Mouse (Mus musculus): ENCODE results near the gene Ift74. TPM values are rescaled to one million over a fixed set of nuclear protein-coding genes. Genes with fewer than 3 reads are reported as not detected.
A peak's percentile ranks its signal among the peaks of the same experiment; 100 is the strongest.

Ift74 gene
- total and polyA plus RNA-seq, 3 experiments: 10.2 to 12.3 TPM; not detected in 1

- TF ChIP-seq JUND (IDR thresholded peaks at IDR 0.05; ENCODE audit: low read depth, low read length) (no peak), POLR2A (IDR thresholded peaks at IDR 0.05; ENCODE audit: control insufficient read depth in 1 of 2, insufficient read depth in 1 of 2, low read depth in 1 of 2, low read length in 2 of 2, poor library complexity in 1 of 2) (peak in 1 of 2 experiments; percentile 77; a peak in 2 of 4 replicates), GATA1 (IDR thresholded peaks at IDR 0.05; ENCODE audit: low read depth, low read length) (no peak), MYB (IDR thresholded peaks at IDR 0.05; ENCODE audit: low read depth, low read length) (no peak)
Measured at GRCm38 (mm10) chr4:94603031-94603629, 11.2 kb upstream of the Ift74 start, which contains the start of gene Plaa (continued).

- Histone ChIP-seq H3K79me2 (ENCODE audit: control insufficient read depth, insufficient read depth, low read length, poor library complexity) (peaks cover 27% of the 10 kb centered on the region), H3K27ac (ENCODE audit: control insufficient read depth, low read depth, low read length) (peak overlapping the region; percentile 62), H3K9ac (ENCODE audit: control insufficient read depth, low read depth, low read length, poor library complexity, severe bottlenecking) (peak overlapping the region; percentile 88), H3K4me3 (ENCODE audit: control insufficient read depth in 1 of 2, insufficient read depth in 1 of 2, low read depth in 2 of 2, low read length in 2 of 2) (peak overlapping the region; percentile 87 to 97), H3K9me3 (replicated peaks; ENCODE audit: insufficient read depth, low read length) (no peaks in the 10 kb centered on the region), H3K27me3 (ENCODE audit: control insufficient read depth in 1 of 2, insufficient read depth in 2 of 2, low read length in 2 of 2) (no peaks in the 10 kb centered on the region), H3K4me1 (ENCODE audit: control insufficient read depth in 1 of 2, insufficient read depth in 2 of 2, low read length in 2 of 2) (peaks cover 4 to 10% of the 10 kb centered on the region in 2 experiments), H3K36me3 (ENCODE audit: control insufficient read depth in 1 of 2, insufficient read depth in 2 of 2, low read length in 2 of 2) (peaks cover 0 to 21% of the 10 kb centered on the region in 2 experiments; a peak in 3 of 4 replicates)
- DNase-seq (ENCODE audit: low read depth, low spot score): peak; percentile 54
- TF ChIP-seq CTCF (IDR thresholded peaks at IDR 0.05 in 2 of 3, conservative IDR thresholded peaks at IDR 0.05 in 1 of 3; ENCODE audit: control insufficient read depth in 1 of 3, insufficient read depth in 1 of 3, low read depth in 2 of 3, low read length in 3 of 3, poor library complexity in 1 of 3, severe bottlenecking in 1 of 3) (no peak), MAX (IDR thresholded peaks at IDR 0.05; ENCODE audit: low read length) (0 out of 2 replicates have a peak, but pooled peaks have one; percentile 18), MYB (IDR thresholded peaks at IDR 0.05; ENCODE audit: low read depth, low read length) (no peak), JUND (IDR thresholded peaks at IDR 0.05; ENCODE audit: low read depth, low read length) (0 out of 2 replicates have a peak, but pooled peaks have one; percentile 34), POLR2A (IDR thresholded peaks at IDR 0.05; ENCODE audit: control insufficient read depth in 1 of 2, insufficient read depth in 1 of 2, low read depth in 1 of 2, low read length in 2 of 2, poor library complexity in 1 of 2) (no peak), HCFC1 (IDR thresholded peaks at IDR 0.05; ENCODE audit: low read depth, low read length) (no peak), ETS1 (IDR thresholded peaks at IDR 0.05; ENCODE audit: low read depth, low read length) (peak; percentile 32; the same call in 1 of the 2 replicates), RCOR1 (IDR thresholded peaks at IDR 0.05; ENCODE audit: low read depth, low read length) (0 out of 2 replicates have a peak, but pooled peaks have one; percentile 12), EP300 (IDR thresholded peaks at IDR 0.05; ENCODE audit: low read depth in 1 of 2, low read length in 2 of 2) (peak; percentile 50 to 63; a peak in 3 of 4 replicates), KAT2A (conservative IDR thresholded peaks at IDR 0.05; ENCODE audit: low read depth, low read length) (no peak), ZMIZ1 (IDR thresholded peaks at IDR 0.05; ENCODE audit: low read depth, low read length) (no peak), CHD1 (IDR thresholded peaks at IDR 0.05; ENCODE audit: low read depth, low read length) (peak; percentile 52; the same call in 1 of the 2 replicates), GATA1 (IDR thresholded peaks at IDR 0.05; ENCODE audit: low read depth, low read length) (peak; percentile 9; the same call in 1 of the 2 replicates), CHD2 (IDR thresholded peaks at IDR 0.05; ENCODE audit: low read length) (no peak), BHLHE40 (IDR thresholded peaks at IDR 0.05; ENCODE audit: borderline replicate concordance, low read depth, low read length) (no peak), ELF1 (IDR thresholded peaks at IDR 0.05; ENCODE audit: low read depth, low read length) (no peak), USF1 (IDR thresholded peaks at IDR 0.05; ENCODE audit: low read depth, low read length) (no peak), NELFE (IDR thresholded peaks at IDR 0.05; ENCODE audit: low read depth, low read length) (no peak; the same call in none of the 2 replicates), MXI1 (IDR thresholded peaks at IDR 0.05; ENCODE audit: low read depth, low read length) (peak; percentile 63), TBP (IDR thresholded peaks at IDR 0.05; ENCODE audit: low read depth, low read length) (no peak), UBTF (IDR thresholded peaks at IDR 0.05; ENCODE audit: borderline replicate concordance, insufficient read depth, low read depth, low read length) (no peak), SMC3 (IDR thresholded peaks at IDR 0.05; ENCODE audit: low read depth, low read length) (no peak), TAL1 (IDR thresholded peaks at IDR 0.05; ENCODE audit: low read length) (peak; percentile 50), ZC3H11A (IDR thresholded peaks at IDR 0.05; ENCODE audit: low read depth, low read length) (no peak), TCF12 (IDR thresholded peaks at IDR 0.05; ENCODE audit: low read depth, low read length) (peak; percentile 32; the same call in 1 of the 2 replicates), MAFK (IDR thresholded peaks at IDR 0.05; ENCODE audit: borderline replicate concordance, low read depth, low read length) (no peak), USF2 (IDR thresholded peaks at IDR 0.05; ENCODE audit: borderline replicate concordance in 1 of 2, insufficient read depth in 1 of 2, low read depth in 1 of 2, low read length in 2 of 2) (no peak), ZNF384 (IDR thresholded peaks at IDR 0.05; ENCODE audit: low read depth, low read length) (no peak), POLR2AphosphoS5 (IDR thresholded peaks at IDR 0.05; ENCODE audit: borderline replicate concordance, low read depth, low read length) (no peak), ZKSCAN1 (IDR thresholded peaks at IDR 0.05; ENCODE audit: low read depth, low read length) (no peak), E2F4 (IDR thresholded peaks at IDR 0.05; ENCODE audit: borderline replicate concordance, low read depth, low read length) (no peak), MAZ (IDR thresholded peaks at IDR 0.05; ENCODE audit: low read depth, low read length) (no peak), SIN3A (IDR thresholded peaks at IDR 0.05; ENCODE audit: low read length) (peak; percentile 57)
Measured at GRCm38 (mm10) chr4:94604452-94605019, 9.8 kb upstream of the Ift74 start.

Measured in MEL (cell line).